Mouse (Mus musculus): Measurements from ENCODE around the gene Smyd3.

DNA sequence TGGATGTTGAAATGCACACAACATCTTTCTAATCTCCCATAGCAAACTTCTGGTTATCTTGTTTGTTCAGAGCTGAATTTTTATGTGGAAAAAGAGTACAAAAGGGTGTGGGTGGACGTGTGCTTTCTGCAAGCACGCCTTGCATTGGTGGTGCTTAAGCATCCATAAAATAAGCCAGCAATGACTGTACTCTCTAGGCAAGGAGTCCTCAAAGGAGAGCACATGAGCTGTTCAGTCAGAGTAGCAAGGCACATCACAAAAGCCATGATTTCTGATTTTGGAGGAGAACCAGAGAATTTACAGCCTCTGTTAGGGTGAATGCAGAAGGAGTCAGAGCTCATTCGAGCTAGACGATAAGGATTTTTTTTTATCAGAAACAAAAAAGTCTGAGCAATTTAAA lies 343.6 kb downstream of the Smyd3 start:
- no peak for TF ChIP-seq POLR2A (IDR thresholded peaks at IDR 0.05; ENCODE audit: extremely low read depth, insufficient read depth, low read length)
- no peak for TF ChIP-seq CTCF (IDR thresholded peaks at IDR 0.05; ENCODE audit: low read depth, low read length)

All from liver, adult 2 months (tissue).